Mouse (Mus musculus) bone marrow, adult 2 months (tissue): ENCODE measurements around the gene B3galnt2. TPM values are rescaled to one million over a fixed set of nuclear protein-coding genes. Genes with fewer than 3 reads are reported as not detected.

Experiments
- H3K27ac ChIP-seq: fragments of 200-500 bp; 2 replicates; pipeline ENCODE4 v1.5.1; 2012; ENCODE audit warnings: low read depth, mild to moderate bottlenecking, control low read depth, inconsistent platforms, low read length; ENCODE audit not compliant: control insufficient read depth, poor library complexity, insufficient read depth
- H3K4me1 ChIP-seq: fragments of 200-500 bp; 2 replicates; pipeline ENCODE4 v1.6.1; 2011; ENCODE audit warnings: low read length; ENCODE audit not compliant: control insufficient read depth, insufficient read depth
- H3K4me3 ChIP-seq: fragments of 200-500 bp; replicated peaks from 2 replicates; pipeline ENCODE3; 2011; ENCODE audit warnings: mild to moderate bottlenecking, low read depth, low read length, control low read depth; ENCODE audit not compliant: control insufficient read depth
- CTCF ChIP-seq: fragments of 200-500 bp; IDR thresholded peaks from 2 replicates; pipeline ENCODE4 v1.5.1; 2011; ENCODE audit warnings: low read length, control low read depth; ENCODE audit not compliant: control insufficient read depth, insufficient read depth
- POLR2A ChIP-seq: fragments of 200-500 bp; IDR thresholded peaks from 2 replicates; pipeline ENCODE4 v1.6.1; 2011; ENCODE audit warnings: low read depth, mild to moderate bottlenecking, control low read depth, low read length, borderline replicate concordance; ENCODE audit not compliant: control insufficient read depth
- WGBS: fragments of 180-500 bp; shearing (Covaris S2); methylation state at CpG from one replicate; pipeline ENCODE4 v1.1.7; 2018; 5-methylcytosine and 5-hydroxymethylcytosine counted together
- polyA plus RNA-seq: library from polyadenylated mRNA; stranded (reverse); fragments of >200 nt; gene quantifications from 2 replicates; pipeline ENCODE4 v1.2.4, GENCODE M21; 2011; ENCODE audit warnings: low replicate concordance; ENCODE audit not compliant: missing spikeins, insufficient read depth, insufficient read length

B3galnt2 gene
- polyA plus RNA-seq, 1 experiment = 14.5 TPM

GRCm38 (mm10) chr13:13993041-13993440 lies 38.8 kb downstream of the B3galnt2 start:
- no peaks in the 10 kb centered on the region for H3K4me1 ChIP-seq
- H3K4me3 ChIP-seq = no peak overlapping the region
- no peak for TF ChIP-seq CTCF
- no peak for TF ChIP-seq POLR2A
- 83% methylated on average over 3 of the region's 3 CpGs for WGBS
- no peak overlapping the region for H3K27ac ChIP-seq

- 90% methylated on average over 5 of the region's 5 CpGs for WGBS
- Histone ChIP-seq H3K4me1 (no peaks in the 10 kb centered on the region), H3K4me3 (no peak overlapping the region), H3K27ac (no peak overlapping the region)
- TF ChIP-seq CTCF = no peak
- no peak for TF ChIP-seq POLR2A
These were observed 40.8 kb downstream of the B3galnt2 start for GRCm38 (mm10) chr13:13995046-13995445.

- Histone ChIP-seq H3K4me3 (no peak overlapping the region), H3K27ac (no peak overlapping the region), H3K4me1 (no peaks in the 10 kb centered on the region)
- WGBS = 95% methylated on average over 5 of the region's 5 CpGs
- TF ChIP-seq CTCF (no peak), POLR2A (no peak)
These were observed 43.2 kb downstream of the B3galnt2 start for GRCm38 (mm10) chr13:13997476-13997875.

GRCm38 (mm10) chr13:14002706-14003105 lies 48.4 kb downstream of the B3galnt2 start:
- TF ChIP-seq CTCF = no peak
- TF ChIP-seq POLR2A = no peak
- 88% methylated on average over 2 of the region's 2 CpGs for WGBS
- no peak overlapping the region for H3K27ac ChIP-seq
- no peak overlapping the region for H3K4me3 ChIP-seq
- H3K4me1 ChIP-seq = no peaks in the 10 kb centered on the region

- H3K27ac ChIP-seq = no peak overlapping the region
- H3K4me1 ChIP-seq = no peaks in the 10 kb centered on the region
- H3K4me3 ChIP-seq = no peak overlapping the region
- 72% methylated on average over 4 of the region's 4 CpGs for WGBS
- TF ChIP-seq CTCF = no peak
- no peak for TF ChIP-seq POLR2A
These were observed 49.8 kb downstream of the B3galnt2 start for GRCm38 (mm10) chr13:14004086-14004485.

GRCm38 (mm10) chr13:14004999-14005398 lies 50.7 kb downstream of the B3galnt2 start:
- H3K4me1 ChIP-seq = no peaks in the 10 kb centered on the region
- TF ChIP-seq POLR2A (no peak), CTCF (no peak)
- H3K4me3 ChIP-seq = no peak overlapping the region
- H3K27ac ChIP-seq = no peak overlapping the region
- WGBS = 92% methylated on average over 5 of the region's 5 CpGs

- TF ChIP-seq POLR2A (no peak), CTCF (no peak)
- H3K27ac ChIP-seq = no peak overlapping the region
- WGBS = 80% methylated on average over 2 of the region's 2 CpGs
- no peak overlapping the region for H3K4me3 ChIP-seq
- H3K4me1 ChIP-seq = no peaks in the 10 kb centered on the region
These were observed 51.8 kb downstream of the B3galnt2 start for GRCm38 (mm10) chr13:14006056-14006455.

GRCm38 (mm10) chr13:14011454-14011995 lies 57.3 kb downstream of the B3galnt2 start:
- H3K4me3 ChIP-seq = no peak overlapping the region
- H3K4me1 ChIP-seq = no peaks in the 10 kb centered on the region; the same call in 1 of the 2 replicates
- 82% methylated on average over 4 of the region's 4 CpGs for WGBS
- TF ChIP-seq CTCF (no peak), POLR2A (no peak)
- no peak overlapping the region for H3K27ac ChIP-seq

- whole genome bisulfite sequencing = 91% methylated on average over 2 of the region's 2 CpGs
- Histone ChIP-seq H3K4me3 (no peak overlapping the region), H3K4me1 (no peaks in the 10 kb centered on the region; the same call in 1 of the 2 replicates), H3K27ac (no peak overlapping the region)
- TF ChIP-seq POLR2A (no peak), CTCF (no peak)
These were observed 59.7 kb downstream of the B3galnt2 start for GRCm38 (mm10) chr13:14014001-14014400.
